Mouse (Mus musculus) layer of hippocampus, postnatal 14 days (tissue): ENCODE results near the gene Hao1. TPM values are rescaled to one million over a fixed set of nuclear protein-coding genes. Genes with fewer than 3 reads are reported as not detected.

Experiments
- DNase-seq, 2 experiments: peaks; one replicate each; pipeline ENCODE4 v3.0.0; 2021 to 2022; ENCODE audit warnings: low spot score in 2 of 2, mixed read lengths in 1 of 2
- total RNA-seq, 2 experiments: library from RNA; stranded (reverse); gene quantifications; 2 replicates each; pipeline ENCODE4 v1.2.3; 2021

The Hao1 gene
- total RNA-seq, 2 experiments from 2014 or later, result not detected

- DNase-seq, result no peak
These were observed 89.0 kb downstream of the Hao1 start for GRCm38 (mm10) chr2:134465132-134465531.

DNA sequence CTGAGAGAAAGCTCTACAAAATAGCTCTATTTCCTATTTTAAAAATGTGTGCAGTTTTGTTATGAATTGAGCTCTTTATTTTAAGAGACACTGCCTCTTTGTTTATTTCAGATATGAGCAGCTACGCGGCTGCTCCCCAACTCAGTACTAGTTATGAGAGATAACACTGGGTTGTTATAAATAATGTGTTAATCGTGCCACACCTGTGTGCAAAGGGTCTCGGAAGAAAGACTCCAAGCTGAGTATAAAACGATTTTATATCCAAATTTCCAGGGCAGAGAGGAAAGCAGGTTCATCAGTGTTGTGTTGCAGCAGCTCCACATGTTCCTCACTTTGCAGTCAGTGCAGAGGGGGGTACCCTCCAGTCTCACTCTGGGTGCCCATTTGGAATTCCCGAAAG, 91.8 kb downstream of the Hao1 start:
- DNase-seq, result no peak

DNA sequence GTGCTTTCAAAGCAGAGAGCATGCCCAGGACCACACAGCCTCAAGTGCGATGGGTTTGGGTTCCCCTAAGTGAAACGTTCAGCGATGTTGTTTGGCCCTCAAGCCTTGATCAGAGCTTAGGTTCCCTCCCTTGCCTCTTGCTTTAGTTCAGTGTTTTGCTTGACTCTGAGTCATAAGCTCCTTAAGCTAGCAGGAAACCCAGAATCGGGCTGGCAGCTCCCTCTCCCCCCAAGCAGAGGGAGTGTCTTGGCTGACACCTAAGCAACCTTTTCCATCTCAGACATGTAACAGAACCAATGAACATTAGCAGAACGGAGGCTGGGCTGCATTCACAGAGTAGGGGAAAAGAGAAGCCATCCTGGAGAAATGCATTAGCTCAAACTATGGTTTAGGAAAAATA, 93.3 kb downstream of the Hao1 start:
- no peak for DNase-seq

- DNase-seq, result no peak
These were observed 98.1 kb downstream of the Hao1 start for GRCm38 (mm10) chr2:134456065-134456505.

DNA sequence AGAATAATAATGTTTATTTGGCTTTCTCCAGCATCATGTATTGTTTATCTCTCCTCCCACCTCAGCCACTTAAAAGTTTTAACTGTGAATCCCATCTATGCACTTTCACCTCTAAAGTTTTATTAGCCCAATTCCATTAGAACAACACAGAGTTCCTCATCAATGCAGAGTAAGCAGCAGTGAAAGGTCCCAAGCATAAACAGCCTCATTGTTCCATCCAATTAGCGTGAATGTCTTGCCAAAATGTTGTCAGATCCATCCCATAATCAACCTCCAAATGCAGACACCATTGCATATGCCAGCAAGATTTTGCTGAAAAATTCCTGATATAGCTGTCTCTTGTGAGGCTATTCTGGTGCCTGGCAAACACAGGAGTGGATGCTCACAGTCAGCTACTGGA, 101.4 kb downstream of the Hao1 start:
- DNase-seq, result no peak

DNA sequence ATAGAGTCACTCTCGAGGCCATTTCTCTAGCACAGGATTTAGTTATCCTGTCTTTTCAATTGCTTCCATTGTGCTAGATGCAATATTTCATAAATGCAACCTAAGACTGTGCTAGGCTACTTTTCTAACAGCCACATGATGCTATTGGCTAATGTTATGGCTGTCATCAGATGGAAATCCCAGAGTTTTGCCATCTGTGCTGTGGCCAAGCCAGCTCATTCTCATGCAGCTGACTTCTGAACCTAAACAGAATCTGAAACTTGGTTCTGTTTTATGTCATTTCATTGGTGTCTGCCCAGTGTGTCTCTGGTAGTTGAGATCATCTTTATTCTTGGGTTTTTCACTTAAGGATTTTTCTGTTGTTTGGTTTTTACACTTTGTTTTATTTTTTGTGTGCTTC, 103.2 kb downstream of the Hao1 start:
- DNase-seq, result no peak

Other genes with a start within 250 kb of the Hao1 start
- 100 to 1,000 TPM; 121 to 133 TPM for gene Tmx4, start 89.8 kb upstream of the Hao1 start, total RNA-seq
- 100 to 1,000 TPM; 123 to 129 TPM for gene Plcb1, start 231.7 kb upstream of the Hao1 start, total RNA-seq